Mouse (Mus musculus) small intestine, adult 2 months (tissue): ENCODE measurements around the gene Slc20a1.

Source experiments
- CTCF ChIP-seq: fragments of 200-500 bp; IDR thresholded peaks from 2 replicates; pipeline ENCODE4 v1.5.1; 2012; ENCODE audit warnings: low read depth, mild to moderate bottlenecking, control low read depth, inconsistent platforms, low read length, moderate library complexity, mixed read lengths; ENCODE audit not compliant: insufficient replicate concordance, insufficient read length; ENCODE audit errors: extremely low read depth
- POLR2A ChIP-seq: fragments of 200-500 bp; IDR thresholded peaks from 2 replicates; pipeline ENCODE4 v1.6.1; 2012; ENCODE audit warnings: low read depth, mild to moderate bottlenecking, control low read depth, inconsistent platforms, low read length, moderate library complexity

GRCm38 (mm10) chr2:129246924-129247323 lies 48.4 kb downstream of the Slc20a1 start:
- TF ChIP-seq CTCF (no peak), POLR2A (no peak)
